Mouse (Mus musculus): ENCODE measurements around the gene Rbks.
A peak's percentile ranks its signal among the peaks of the same experiment; 100 is the strongest.

Rbks gene

GRCm38 (mm10) chr5:31696971-31697643 is at the start of gene Rbks:
Gene Rbks, minus strand, starts transcription at chr5:31697627.
- peak; percentile 22 to 30 for DNase-seq

DNA sequence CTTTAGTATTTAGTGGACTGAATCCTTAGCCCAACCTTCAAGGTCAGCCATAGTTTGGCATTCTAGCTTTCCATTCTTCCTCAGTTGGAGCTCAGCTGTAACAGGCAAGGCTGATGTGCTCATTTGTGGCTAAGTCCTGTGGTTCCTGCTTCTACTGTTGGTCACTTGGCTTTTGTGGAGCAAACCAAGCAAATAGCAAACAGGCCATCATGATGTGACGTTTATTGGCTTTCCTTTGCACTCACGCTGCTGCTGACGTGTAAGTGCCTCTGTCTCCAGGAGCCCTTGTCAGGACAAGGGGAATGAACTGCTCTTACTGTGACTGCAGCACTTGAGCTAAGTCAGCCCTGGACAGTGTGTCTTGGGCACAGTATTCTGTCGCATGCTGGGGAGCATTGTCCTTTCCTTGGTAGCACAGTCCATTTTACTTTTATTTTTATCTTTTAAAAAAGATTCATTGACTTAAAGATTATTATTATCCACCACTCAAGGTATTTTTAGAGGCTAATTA is 45.1 kb upstream of the Rbks start:
- DNase-seq, result no peak

DNA sequence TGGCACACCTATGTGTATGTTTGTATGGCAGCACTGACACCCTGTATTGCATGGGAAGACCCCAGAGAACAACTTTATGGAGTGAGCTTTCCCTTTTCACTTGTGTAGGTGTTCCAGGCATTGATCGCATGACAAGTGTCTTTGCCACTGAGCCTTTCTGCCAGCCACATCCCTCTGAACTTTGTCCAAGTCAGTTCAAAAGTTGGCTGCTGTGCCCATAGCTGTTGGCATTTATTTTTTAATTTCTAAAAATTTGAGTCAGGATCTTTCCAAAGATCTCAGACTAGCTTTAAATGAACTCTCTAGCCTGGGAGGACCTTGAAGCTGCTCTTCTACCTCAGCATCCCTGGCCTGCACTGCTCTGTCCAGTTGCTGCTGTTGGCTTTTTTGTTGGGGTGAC is 44.5 kb upstream of the Rbks start:
- DNase-seq, result no peak

GRCm38 (mm10) chr5:31732644-31733338 is 35.4 kb upstream of the Rbks start:
- DNase-seq, result no peak

DNA sequence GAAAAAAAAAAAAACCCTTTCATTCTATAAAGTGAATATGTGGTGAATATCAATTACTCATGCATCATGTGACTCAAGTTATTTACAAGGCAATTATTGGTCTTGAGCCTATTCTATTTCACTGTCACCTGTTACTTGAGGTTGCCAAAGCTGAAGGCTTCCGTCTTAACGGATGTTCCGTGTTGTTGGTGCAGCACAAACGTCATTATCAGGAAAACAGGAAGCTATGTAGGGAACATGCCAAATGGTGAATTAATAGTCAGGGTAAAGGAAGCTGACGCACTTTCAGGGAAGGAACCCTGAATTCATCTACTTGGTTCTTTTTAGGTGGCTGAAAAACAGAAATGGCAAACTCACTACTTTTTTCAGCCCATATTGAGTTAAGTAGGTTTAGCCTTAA is 30.0 kb upstream of the Rbks start:
- peak in 1 of 2 experiments; percentile 70 for DNase-seq

- no peak for DNase-seq
Measured at GRCm38 (mm10) chr5:31725885-31726284, 28.5 kb upstream of the Rbks start.

GRCm38 (mm10) chr5:31724519-31724918 is 27.1 kb upstream of the Rbks start:
- peak in 1 of 2 experiments; percentile 47 for DNase-seq

- no peak for DNase-seq
Measured at GRCm38 (mm10) chr5:31715486-31716150, 18.2 kb upstream of the Rbks start.

DNA sequence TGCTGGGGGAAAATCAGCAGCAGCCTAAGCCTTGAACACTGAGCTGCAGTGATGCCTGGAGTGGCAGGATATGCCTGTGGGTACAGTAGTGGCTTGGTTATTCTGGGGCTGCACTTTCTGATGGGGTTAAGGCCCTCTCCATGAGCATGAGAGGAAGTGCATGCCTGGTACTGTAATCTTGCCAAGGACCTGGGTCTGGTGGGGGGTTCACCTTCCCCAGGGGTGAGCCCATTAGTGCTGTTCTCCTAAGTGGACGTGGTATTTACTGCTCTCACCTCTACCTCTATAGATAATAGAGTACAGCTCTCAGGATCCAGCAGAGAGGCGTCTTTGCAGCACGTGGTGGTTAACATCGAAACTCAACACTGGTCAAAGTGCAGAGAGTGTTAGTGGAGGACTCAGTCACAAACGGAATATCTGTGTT is 16.4 kb upstream of the Rbks start:
- DNase-seq, result peak in 1 of 2 experiments; percentile 10

DNA sequence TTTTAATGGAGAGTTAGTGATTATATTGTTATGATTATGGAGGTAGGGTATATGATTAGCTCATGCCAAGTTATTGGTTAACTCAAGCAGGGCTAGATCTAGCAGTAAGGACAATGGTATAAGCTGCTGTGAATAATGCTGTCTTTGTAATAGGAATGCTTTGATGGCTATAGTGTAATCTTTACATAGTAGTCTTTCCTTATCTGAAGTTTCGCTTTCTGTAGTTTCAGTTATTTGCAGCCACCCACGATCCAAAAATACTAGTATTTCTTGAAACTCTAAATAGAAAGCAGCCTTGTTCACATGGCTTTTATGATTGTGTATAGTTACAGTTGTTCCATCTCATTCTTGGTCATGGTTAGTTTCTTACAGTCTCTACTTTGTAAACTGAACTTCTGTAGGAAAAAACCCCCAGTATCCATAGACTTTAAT is 15.9 kb upstream of the Rbks start:
- no peak for DNase-seq

- DNase-seq, result peak in 1 of 2 experiments; percentile 42
Measured at GRCm38 (mm10) chr5:31709389-31709788, 12.0 kb upstream of the Rbks start.

DNA sequence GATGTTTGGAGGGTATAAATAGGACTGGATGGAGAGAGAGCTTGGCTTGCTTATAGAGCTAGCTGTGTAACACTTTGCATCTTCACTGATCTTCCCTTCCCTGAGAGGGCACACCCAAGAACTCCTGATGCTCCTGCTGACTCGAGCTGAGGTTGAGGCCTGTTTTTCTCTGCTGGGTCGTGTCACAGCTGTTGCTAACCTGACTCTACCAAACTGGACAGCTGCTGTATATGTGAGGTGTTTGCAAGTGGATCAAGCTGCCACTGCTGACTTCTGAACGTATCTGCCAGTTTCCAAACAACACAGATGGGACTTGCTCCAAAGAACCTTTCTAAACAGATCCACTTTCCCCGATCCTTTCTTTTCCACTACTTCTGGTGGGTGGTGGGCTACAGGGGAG is 9.4 kb upstream of the Rbks start:
- no peak for DNase-seq

GRCm38 (mm10) chr5:31704971-31705370 is 7.5 kb upstream of the Rbks start:
- DNase-seq, result no peak

DNA sequence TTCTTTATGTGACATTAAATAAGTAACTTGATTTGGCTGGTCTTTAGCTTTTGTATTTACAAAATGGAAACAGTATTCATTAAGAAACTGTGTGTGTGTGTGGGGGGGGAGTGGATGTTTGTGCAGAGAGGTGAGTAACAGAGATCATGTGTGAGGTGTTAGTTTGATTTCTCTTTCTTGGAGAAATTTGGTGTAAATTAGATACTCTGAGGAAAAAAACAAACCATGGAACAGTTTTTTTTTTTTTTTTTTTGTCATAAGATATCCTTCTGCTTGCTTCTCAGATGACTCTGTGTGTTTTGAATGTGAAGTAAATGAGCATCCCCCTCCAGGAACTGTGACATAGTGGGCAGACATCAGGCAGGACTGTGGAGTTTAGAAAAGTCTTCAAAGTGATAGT is 2.0 kb upstream of the Rbks start:
- DNase-seq, result no peak

- no peak for DNase-seq
Measured at GRCm38 (mm10) chr5:31698931-31699330, 1.5 kb upstream of the Rbks start.

GRCm38 (mm10) chr5:31698297-31698726 is 885 bp upstream of the Rbks start:
- DNase-seq, result peak; percentile 88 to 91

GRCm38 (mm10) chr5:31697644-31698296 is 343 bp upstream of the Rbks start, which contains the start of gene Babam2:
Gene Babam2, plus strand, starts transcription at chr5:31697684.
- peak; percentile 93 to 96 for DNase-seq

DNA sequence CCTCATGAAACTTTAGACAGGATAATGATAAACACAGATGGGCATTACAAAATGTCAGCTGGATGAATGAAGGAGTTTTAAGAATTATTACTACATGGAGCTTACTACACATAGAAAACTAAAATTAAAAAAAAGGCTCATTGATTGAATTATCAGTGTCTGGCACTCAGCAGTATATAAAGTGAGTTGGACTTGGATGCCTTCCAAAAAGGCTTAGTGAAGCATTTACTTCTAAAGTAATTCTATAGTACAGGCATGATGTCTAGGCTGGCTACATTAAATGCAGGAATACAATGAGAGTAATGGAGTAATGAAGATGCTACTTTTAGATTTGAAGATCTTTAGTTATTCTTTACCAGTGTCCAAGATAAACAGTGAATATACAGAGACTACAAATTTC is 4.2 kb downstream of the Rbks start:
- no peak for DNase-seq

DNA sequence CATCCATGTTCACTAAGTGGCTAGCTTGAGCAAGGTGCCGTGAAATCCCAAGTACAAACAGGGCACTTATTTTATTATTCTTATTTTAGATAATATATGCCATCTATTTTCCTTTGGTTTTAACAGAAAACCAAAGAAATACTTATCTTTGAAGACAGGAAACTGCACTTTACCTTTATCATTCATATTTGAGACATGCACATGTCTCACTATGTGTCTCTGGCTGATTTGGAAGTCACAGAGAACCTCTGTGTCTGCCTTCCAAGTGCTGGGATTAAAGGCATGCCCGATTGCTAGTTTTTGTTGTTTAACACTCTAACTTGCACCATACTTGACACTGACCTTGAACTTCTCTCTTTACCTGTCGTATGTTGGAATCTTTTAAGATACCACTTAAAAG is 9.5 kb downstream of the Rbks start:
- no peak for DNase-seq

DNA sequence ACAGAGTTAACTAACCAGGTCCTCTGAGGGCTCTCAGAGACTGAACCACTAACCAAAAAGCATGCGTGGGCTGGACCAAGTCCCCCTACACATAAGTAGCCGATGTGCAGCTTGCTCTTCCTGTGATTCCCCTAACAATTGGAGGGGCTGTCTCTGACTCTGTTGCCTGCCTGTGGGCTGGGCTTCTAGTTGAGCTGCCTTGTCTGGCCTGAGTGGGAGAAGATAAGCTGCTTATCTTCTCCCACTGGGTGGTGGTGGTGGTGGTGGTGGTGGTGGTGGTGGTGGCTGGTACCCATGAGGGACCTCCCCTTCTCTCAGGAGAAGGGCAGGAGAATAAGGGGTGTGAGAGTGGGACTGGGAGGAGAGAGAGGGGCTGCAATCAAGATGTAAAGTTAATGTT is 11.4 kb downstream of the Rbks start:
- DNase-seq, result no peak

DNA sequence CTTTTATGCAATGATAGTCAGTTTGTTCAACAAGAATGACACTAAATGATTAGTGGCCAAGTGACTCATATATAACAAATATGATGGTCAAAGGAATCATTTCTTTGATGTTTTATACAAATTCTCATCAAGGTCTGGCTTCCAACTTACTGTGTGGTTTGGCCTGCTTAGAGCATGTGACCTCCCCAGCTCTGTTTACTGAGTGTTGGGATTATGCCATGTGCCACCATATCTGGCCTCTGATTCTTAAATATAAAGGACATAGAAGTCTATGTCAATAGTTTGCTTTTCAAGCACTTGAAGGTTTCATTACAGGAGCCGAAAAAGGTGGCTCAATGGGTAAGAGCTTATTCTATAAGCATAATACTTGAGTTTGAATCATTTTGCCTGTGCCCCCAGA is 15.1 kb downstream of the Rbks start:
- no peak for DNase-seq

DNA sequence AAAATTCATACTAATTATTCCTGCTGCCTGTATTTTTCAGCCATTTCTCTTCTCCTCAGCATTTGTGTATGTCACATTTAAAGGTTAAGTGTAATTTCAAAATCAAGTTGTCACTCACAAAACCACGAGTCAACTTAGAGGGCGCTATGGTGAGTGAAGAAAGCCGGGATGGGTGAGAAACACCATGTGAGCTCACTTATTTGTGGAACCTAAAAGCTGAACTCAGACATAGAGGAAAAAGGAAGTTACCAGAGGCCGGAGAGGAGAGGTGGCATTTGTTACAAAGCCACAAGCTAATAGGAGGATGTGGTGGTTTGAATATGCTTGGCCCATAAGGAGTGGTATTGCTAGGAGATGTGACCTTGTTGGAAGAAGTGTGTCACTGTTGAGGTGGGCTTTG is 17.2 kb downstream of the Rbks start:
- no peak for DNase-seq

GRCm38 (mm10) chr5:31678000-31678399 is 19.4 kb downstream of the Rbks start:
- peak in 1 of 2 experiments; percentile 7 for DNase-seq
